1 mouse cellular context compared by ENCODE assay signal in the genomic region with DNA sequence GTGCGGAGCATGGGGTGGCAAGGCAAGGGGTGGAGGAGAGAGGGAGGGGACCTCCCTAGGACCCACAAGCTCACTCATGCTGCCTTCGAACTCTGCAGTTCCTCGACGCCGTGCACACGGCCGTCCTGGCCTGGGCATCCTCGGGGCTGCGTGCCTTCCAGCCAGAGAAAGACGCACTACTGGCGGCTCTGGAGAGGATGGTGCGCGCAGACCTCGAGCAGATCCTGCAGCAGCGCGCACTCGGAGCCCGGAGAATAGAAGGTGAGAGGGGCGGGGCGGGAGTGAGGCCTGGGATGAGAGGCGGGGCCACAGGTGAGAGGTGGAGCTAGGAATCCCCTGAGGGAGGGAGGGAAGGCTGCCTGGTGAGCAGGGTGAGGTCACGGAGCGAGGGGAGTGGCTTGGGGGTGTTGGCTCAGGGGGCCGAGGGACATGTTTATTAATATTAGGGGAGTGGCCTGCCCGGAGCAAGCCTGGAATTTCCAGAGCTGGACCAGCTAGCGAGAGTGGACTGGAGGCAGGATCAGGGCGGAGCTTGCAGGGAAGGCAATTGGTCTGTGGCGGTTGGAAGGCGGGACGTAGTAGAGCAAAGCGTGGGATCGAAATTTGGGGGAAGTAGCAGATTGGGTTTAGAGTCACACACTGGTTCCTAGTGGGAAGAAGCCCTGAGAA.
TF ChIP-seq lines count a peak whose summit lies in the region.

No protein-coding gene starts in this region.

TF ChIP-seq in ES-E14, 5 proteins besides CTCF, POLR2A, EP300 and RAD21 (continued from another document):
- no peak for TF ChIP-seq MAFK (IDR thresholded peaks at IDR 0.05; ENCODE audit: insufficient read depth, low read depth, low read length)
